Mouse (Mus musculus) embryonic fibroblast, embryonic 13.5 days (primary cell): ENCODE results near the gene Hnrnpab. TPM values are rescaled to one million over a fixed set of nuclear protein-coding genes. Genes with fewer than 3 reads are reported as not detected.
"Not testable (repeated sequence)": the region's sequence is repeated elsewhere in the genome, so short reads cannot be mapped to it uniquely, and the experiment has no call there.

Experiments used
- H3K27ac ChIP-seq: 2 replicates; pipeline ENCODE4 v1.5.1; 2012; ENCODE audit warnings: low read length, control low read depth, inconsistent platforms; ENCODE audit not compliant: insufficient read depth
- H3K4me1 ChIP-seq: 2 replicates; pipeline ENCODE4 v1.6.1; 2011; ENCODE audit warnings: low read length; ENCODE audit not compliant: control insufficient read depth, insufficient read depth
- H3K4me3 ChIP-seq: 2 replicates; pipeline ENCODE4 v1.5.1; 2011; ENCODE audit warnings: mild to moderate bottlenecking, control low read depth, low read length; ENCODE audit not compliant: insufficient read depth
- CTCF ChIP-seq: IDR thresholded peaks from 2 replicates; pipeline ENCODE4 v1.5.1; 2011; ENCODE audit warnings: mild to moderate bottlenecking, control low read depth, low read length, moderate library complexity, borderline replicate concordance; ENCODE audit not compliant: insufficient read depth
- POLR2A ChIP-seq: IDR thresholded peaks from 2 replicates; pipeline ENCODE4 v1.6.1; 2011; ENCODE audit warnings: low read depth, mild to moderate bottlenecking, control low read depth, low read length, moderate library complexity
- polyA plus RNA-seq: library from polyadenylated mRNA; stranded (reverse); fragments of >200 nt; gene quantifications from 2 replicates; pipeline ENCODE4 v1.2.4, GENCODE M21; 2011; ENCODE audit warnings: low read depth; ENCODE audit not compliant: missing spikeins, insufficient read length

Hnrnpab gene
- polyA plus RNA-seq, 1 experiment = 361 TPM

DNA sequence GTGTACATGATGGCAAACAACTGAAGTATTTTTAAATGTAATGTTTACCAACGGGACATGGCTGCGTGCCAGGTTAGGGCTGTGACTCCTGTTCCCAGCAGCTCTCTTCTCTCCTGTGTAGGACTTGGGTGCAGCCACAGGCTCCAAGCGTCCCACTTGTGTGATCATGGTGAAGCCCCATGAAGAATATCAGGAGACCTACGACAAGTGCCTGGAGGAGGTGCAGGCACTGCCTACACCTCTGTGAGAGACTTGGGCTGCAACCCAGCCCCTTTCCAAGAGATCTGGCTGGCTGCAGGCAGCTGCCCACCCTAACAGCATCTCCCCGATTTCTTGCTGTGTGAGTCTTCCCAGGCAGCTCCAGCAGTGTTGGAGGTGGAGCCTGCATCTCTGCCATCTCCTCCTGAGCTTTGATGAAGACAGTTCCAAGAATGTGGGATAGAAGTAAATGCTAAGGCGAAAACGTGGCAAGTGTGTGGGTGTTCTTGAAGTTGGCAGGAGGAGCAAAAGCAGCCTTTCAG lies 16.4 kb upstream of the Hnrnpab start:
- H3K27ac ChIP-seq = no peak overlapping the region
- H3K4me3 ChIP-seq = no peak overlapping the region
- TF ChIP-seq CTCF (no peak), POLR2A (no peak)
- peaks cover 8% of the 10 kb centered on the region; the same call in 1 of the 2 replicates for H3K4me1 ChIP-seq

DNA sequence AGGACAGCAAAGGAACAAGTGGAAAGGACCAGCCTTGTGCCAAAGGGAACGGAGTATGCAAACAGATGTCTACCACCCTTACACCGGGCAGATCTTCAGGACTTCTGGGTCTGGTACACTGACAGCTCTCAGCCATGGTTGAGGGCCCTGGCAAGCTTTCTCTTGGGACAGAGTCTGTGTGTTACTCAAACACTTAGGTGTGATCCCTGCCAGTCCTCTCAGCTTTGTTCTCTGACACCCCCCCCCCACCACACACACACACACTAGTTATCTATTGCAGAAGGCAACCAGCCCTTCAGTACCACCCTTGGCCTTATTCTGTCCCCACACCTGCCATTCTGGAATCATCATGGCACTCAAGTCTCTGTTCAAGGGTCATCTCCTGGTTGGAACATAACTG lies 15.1 kb upstream of the Hnrnpab start:
- TF ChIP-seq CTCF (no peak), POLR2A (no peak)
- peaks cover 8% of the 10 kb centered on the region; the same call in 1 of the 2 replicates for H3K4me1 ChIP-seq
- no peak overlapping the region for H3K27ac ChIP-seq
- no peak overlapping the region for H3K4me3 ChIP-seq

DNA sequence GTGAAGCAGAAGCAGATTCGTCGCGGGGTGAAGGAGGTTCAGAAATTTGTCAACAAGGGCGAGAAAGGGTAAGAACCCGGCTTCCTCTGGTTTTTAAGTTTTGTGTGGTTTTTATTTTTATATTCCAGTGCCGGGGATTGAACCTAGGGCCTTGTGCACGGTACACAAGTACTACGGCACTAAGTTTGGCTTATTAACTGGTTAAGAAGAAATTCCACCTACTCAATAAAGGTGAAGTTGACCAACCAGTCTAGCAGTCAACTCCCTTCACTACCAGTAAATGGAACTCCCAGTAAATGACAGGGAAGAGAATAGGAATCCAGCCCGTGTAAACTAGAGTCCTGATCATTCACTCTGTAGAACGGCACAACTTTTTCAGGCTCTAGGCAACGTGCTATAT lies 13.4 kb upstream of the Hnrnpab start:
- TF ChIP-seq CTCF = no peak
- TF ChIP-seq POLR2A = no peak
- H3K4me3 ChIP-seq = peak overlapping the region; percentile 93
- H3K27ac ChIP-seq = 0 out of 2 replicates have a peak overlapping the region, but pooled peaks have one; percentile 5
- peaks cover 8% of the 10 kb centered on the region; the same call in 1 of the 2 replicates for H3K4me1 ChIP-seq

DNA sequence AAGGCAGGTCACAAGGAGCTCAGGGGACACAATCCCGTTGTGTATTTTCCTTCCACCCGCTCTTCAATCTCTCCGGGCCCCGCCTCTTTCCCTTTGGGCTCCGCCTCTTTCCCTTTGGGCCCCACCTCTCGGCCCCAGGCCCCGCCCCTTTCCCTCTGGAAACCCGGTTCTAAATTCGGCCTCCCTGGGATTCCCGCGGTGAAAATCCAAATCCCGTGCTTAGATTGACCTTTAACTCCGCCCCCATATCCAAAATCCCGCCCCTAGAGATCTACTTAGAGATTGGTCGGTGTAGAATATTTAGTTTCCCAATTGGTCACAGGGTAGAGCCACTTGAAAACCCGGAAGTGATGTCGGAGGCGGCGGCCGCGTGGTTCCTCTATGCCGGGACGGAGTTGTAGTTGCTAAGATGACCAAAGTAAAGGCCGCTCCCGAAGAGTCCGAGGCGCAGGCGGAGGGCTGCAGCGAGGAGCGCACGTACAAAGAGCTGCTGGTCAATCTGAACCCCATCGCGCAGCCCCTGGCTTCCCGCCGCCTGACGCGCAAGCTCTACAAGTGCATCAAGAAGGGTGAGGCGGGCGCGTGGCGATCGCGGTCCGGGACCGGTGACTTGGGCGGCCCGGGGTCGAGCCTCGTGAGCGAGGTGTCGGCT lies 12.9 kb upstream of the Hnrnpab start, which contains the start of gene Nhp2:
Nhp2 (plus strand) TSS at position 327 of the 652 bp plus-strand sequence.
- peaks cover 8% of the 10 kb centered on the region; the same call in 1 of the 2 replicates for H3K4me1 ChIP-seq
- H3K4me3 ChIP-seq = peak within 1 kb of the TSS; percentile 93
- TF ChIP-seq CTCF (no peak), POLR2A (peak; percentile 65)
- H3K27ac ChIP-seq = 0 out of 2 replicates have a peak within 1 kb of the TSS, but pooled peaks have one; percentile 5

DNA sequence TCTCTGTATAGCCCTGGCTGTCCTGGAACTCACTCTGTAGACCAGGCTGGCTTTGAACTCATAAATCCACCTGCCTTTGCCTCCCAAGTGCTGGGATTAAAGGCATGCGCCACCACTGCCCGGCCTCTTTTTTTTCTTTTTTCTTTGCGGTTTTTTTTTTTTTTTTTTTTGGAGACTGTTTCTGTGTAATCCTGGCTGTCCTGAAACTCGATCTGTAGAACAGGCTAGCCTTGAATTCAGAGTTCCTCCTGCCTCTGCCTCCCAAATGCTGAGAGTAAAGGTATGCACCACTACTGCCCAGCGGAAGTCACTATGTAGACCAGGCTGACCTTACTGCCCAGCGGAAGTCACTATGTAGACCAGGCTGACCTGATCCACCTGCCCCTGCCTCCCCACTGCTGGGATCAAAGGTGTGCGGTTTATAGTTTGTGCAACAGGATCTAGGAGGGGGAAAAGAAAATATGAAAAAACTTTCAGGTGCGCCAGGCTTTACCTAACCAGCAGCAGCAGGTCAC lies 12.3 kb upstream of the Hnrnpab start:
- Histone ChIP-seq H3K4me3 (peak overlapping the region; percentile 26; the same call in 1 of the 2 replicates), H3K27ac (no peak overlapping the region), H3K4me1 (peaks cover 8% of the 10 kb centered on the region; the same call in 1 of the 2 replicates)
- no peak for TF ChIP-seq POLR2A
- TF ChIP-seq CTCF = no peak

DNA sequence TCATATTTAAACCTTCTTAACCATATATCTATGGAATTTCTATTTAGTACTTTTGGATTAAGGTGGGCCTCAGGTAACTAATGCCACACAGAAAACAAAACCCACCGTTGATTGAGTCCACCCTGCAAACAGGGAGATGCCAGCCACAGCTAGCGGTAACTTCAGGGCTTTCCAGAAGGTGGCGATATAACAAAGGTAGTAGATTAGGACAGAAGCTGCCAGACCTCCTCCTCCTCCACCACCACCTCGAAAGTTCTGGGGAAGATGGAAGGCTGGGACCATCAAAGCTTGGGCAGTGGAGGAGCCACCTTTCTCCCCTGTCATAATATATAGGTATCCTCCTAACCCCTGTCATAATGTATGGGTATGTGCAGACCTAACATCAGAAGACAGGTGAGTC lies 11.0 kb upstream of the Hnrnpab start:
- no peak overlapping the region for H3K27ac ChIP-seq
- no peak overlapping the region for H3K4me3 ChIP-seq
- TF ChIP-seq CTCF (peak; percentile 56; the same call in 1 of the 2 replicates), POLR2A (no peak)
- H3K4me1 ChIP-seq = peaks cover 8% of the 10 kb centered on the region; the same call in 1 of the 2 replicates

DNA sequence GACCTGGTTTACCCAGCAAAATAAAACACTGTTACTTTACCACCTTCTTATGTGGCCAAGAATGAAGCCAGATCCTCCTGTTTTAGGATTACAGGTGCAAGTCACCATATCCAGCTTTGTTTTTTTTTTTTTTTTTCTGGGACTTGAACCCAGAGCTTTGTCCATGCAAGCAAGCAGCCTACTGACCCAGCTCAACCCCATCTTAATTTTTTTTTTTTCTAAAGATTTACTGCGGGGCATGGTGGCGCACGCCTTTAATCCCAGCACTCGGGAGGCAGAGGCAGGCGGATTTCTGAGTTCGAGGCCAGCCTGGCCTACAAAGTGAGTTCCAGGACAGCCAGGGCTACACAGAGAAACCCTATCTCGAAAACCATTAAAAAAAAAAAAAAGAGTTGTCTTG lies 9.5 kb upstream of the Hnrnpab start:
- not testable (repeated sequence) for H3K27ac ChIP-seq, H3K4me3 ChIP-seq, H3K4me1 ChIP-seq

DNA sequence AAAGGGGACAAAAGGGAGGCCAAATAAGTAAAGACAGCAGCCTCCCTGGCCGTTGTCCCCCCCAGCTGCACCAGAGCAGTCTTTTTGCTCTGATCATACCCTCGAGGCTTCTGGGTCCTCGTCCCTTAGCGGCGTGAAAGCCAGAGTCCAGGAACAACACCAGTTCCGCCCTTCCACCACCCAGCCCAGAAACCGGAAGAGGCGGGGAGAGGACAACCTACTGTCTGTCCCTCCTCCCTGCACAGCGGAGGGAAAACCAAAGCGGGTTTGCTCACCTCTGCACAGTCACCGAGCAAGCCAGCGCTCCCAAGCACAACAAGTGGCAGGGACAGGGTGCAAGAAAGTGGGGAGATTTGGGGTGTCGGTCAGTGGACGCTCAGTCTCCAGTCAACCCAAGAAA lies 9.0 kb upstream of the Hnrnpab start:
- Histone ChIP-seq H3K4me3 (peak overlapping the region; percentile 41), H3K27ac (peak overlapping the region; percentile 55), H3K4me1 (no peaks in the 10 kb centered on the region)
- TF ChIP-seq POLR2A = peak; percentile 97
- TF ChIP-seq CTCF = no peak

DNA sequence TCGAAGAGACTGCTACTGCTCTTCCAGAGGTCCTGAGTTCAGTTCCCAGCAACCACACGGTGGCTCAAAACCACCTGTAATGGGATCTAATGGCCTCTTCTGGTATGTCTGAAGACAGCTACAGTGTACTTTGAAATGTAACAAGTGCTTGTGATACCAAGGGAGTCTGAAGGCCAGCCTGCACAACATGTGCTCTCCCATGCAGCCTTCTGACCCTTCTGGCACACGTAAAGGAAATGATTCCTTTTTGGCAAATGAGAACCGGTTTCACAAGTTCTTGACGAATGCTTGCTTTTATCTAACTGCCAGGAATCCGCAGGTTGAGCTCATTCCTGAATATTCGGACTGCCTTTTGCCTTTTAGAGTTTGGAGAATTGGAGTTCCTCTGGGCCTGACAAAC lies 8.5 kb upstream of the Hnrnpab start:
- Histone ChIP-seq H3K4me1 (no peaks in the 10 kb centered on the region), H3K4me3 (peak overlapping the region; percentile 41; the same call in 1 of the 2 replicates), H3K27ac (peak overlapping the region; percentile 55)
- TF ChIP-seq POLR2A (0 out of 2 replicates have a peak, but pooled peaks have one; percentile 0), CTCF (no peak)

DNA sequence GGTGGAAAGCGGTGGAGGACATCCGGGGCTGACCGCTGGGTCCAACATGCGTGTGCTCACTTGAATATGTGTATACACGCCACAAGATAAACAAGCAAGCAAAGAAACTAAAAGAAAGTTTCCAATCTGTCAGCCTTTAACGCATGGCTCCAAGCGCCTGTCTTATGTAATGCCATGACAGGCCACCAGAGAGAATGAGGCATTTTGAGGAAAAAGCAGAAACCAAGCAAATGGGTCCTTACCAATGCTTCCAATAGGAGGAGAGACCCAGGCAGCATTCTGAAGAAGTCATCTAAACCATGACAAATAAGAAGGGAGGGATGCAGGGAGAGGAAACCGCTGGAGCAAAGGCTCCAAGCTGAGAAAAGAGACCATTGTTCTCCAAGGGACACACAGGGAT lies 7.6 kb upstream of the Hnrnpab start:
- Histone ChIP-seq H3K27ac (no peak overlapping the region), H3K4me1 (no peaks in the 10 kb centered on the region), H3K4me3 (no peak overlapping the region)
- TF ChIP-seq CTCF = no peak
- TF ChIP-seq POLR2A = no peak

DNA sequence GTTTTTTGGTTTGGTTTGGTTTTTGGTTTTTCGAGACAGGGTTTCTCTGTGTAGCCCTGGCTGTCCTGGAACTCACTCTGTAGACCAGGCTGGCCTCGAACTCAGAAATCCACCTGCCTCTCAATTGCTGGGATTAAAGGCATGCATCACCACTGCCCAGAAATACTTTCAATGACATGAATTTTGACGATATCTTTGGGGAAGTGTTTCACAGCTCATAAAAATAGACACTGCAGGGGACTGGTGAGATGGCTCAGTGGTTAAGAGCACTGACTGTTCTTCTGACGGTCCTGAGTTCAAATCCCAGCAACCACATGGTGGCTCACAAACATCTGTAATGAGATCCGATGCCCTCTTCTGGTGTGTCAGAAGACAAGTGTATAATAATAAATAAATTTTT lies 3.3 kb upstream of the Hnrnpab start:
- not testable (repeated sequence) for H3K4me1 ChIP-seq, H3K27ac ChIP-seq, H3K4me3 ChIP-seq
